Mouse (Mus musculus): Measurements from ENCODE around the gene Gm9048.
"Not testable (repeated sequence)": the region's sequence is repeated elsewhere in the genome, so short reads cannot be mapped to it uniquely, and the experiment has no call there.

DNA sequence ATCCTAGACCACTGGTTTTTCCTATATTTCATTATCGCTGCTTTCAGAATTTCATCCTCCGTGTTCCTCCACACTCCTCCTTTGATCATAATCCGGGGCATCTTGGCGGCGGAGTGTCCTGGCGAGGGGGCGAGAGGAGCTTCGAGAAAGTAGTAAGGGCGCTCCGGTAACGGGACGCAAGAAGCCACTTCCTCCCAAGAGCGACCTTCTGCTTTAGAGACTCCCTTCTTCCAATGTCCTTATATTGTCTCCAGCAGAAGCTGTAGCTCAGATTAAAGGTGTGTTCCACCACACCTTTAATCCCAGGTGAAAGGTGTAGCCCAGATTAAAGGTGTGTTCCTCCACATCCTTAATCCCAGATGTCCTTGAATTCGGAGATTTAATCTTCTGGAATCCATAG lies 5.3 kb downstream of the Gm9048 start, which contains the start of gene Gm9046:
- not testable (repeated sequence) for TF ChIP-seq POLR2A (IDR thresholded peaks at IDR 0.05; ENCODE audit: borderline replicate concordance, extremely low read depth, insufficient read depth, insufficient read length, poor library complexity, severe bottlenecking); CTCF (IDR thresholded peaks at IDR 0.05; ENCODE audit: borderline replicate concordance, extremely low read depth, insufficient read depth, insufficient read length)

Data from brain, embryonic 14.5 days (tissue).